Mouse (Mus musculus): ENCODE results near the gene Fam129c. TPM values are rescaled to one million over a fixed set of nuclear protein-coding genes. Genes with fewer than 3 reads are reported as not detected.
A peak's percentile ranks its signal among the peaks of the same experiment; 100 is the strongest.

The Fam129c gene
- total RNA-seq, 2 experiments from 2014 or later: 0.71 to 0.76 TPM

GRCm38 (mm10) chr8:71598841-71599240 lies 1.4 kb downstream of the Fam129c start:
- no peak for DNase-seq
- intact Hi-C loops (cut with DNase I): loop anchor here (5.0 kb wide), 1 partner anchor 33 kb away; no protein-coding TSS in a partner anchor

GRCm38 (mm10) chr8:71601939-71602665 lies 4.7 kb downstream of the Fam129c start:
- no peak for DNase-seq
- intact Hi-C loops (cut with DNase I): no loop called here

- intact Hi-C loops (cut with DNase I): no loop called here
- DNase-seq: peak; percentile 42
Measured at GRCm38 (mm10) chr8:71602666-71603334, 5.4 kb downstream of the Fam129c start.

DNA sequence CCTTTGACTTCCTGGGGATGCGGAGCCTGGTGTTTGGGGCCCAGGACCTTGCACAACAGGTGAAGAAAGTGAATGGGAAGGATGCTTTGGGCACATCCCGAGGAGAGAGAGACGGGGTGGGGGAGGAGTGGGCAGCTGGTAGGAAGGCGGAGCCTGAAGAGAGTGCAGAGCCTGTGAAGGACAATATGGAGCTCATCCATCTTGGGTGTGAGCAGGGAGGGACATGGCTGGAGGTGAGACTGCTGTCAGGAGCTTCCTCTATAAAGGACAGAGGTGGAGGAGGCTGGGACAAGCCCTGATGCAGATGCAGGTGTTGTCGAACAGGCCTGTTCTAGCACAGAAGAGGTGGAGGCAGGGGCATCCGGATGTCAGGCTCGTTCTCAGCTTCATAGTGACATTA lies 6.6 kb downstream of the Fam129c start:
- no peak for DNase-seq
- intact Hi-C loops (cut with DNase I): no loop called here

- peak; percentile 89 to 97 for DNase-seq
- intact Hi-C loops (cut with DNase I): no loop called here
Measured at GRCm38 (mm10) chr8:71610822-71611651, 13.6 kb downstream of the Fam129c start, which contains the start of gene Colgalt1. Colgalt1 (plus strand) TSS chr8:71610998.

GRCm38 (mm10) chr8:71612141-71612540 lies 14.7 kb downstream of the Fam129c start:
- intact Hi-C loops (cut with DNase I): no loop called here

GRCm38 (mm10) chr8:71613418-71613817 lies 16.0 kb downstream of the Fam129c start:
- DNase-seq: no peak
- intact Hi-C loops (cut with DNase I): no loop called here

More at GRCm38 (mm10) chr8:71612141-71612540, 14.7 kb downstream of the Fam129c start:
- no peak for DNase-seq

GRCm38 (mm10) chr8:71619786-71620185 lies 22.3 kb downstream of the Fam129c start:
- intact Hi-C loops (cut with DNase I): no loop called here
- peak; percentile 37 to 41 for DNase-seq

- intact Hi-C loops (cut with DNase I): no loop called here
- DNase-seq: no peak
Measured at GRCm38 (mm10) chr8:71625088-71625487, 27.6 kb downstream of the Fam129c start.

GRCm38 (mm10) chr8:71626753-71627152 lies 29.3 kb downstream of the Fam129c start:
- no peak for DNase-seq
- intact Hi-C loops (cut with DNase I): no loop called here

GRCm38 (mm10) chr8:71627265-71628099 lies 30.0 kb downstream of the Fam129c start:
- intact Hi-C loops (cut with DNase I): no loop called here
- no peak for DNase-seq

DNA sequence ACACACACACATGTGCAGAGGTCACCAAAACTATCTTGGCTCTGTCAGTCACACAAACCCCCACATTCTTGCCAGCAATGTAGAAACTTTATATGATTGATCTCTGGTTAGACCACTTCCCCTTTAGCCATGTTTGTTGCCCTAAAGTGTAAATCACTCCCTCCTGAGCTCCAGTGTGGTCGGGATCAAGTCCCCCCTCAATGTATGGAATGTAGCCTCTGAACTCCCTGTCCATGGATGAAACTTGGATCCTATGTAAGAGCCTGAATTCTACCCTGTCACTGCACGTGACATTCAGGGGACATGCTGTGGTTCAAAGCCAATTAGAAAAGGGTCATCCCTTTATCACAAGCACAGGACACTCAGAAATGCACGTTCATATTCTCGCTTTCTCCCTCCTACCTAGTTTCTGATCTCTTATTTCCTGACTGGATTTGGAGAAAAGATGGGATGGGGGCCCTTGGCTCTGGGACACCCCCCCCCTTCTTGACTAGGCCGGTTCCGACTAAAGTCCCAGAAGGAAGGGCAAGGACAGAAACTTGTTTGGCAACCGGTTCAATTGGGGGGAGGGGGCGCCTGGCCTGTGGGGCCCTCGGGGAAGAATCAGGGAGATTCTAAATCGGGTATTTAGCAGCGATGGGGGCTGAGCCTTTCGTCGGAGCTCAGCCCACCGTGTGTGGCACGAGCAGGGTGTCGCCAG lies 31.1 kb downstream of the Fam129c start:
- no peak for DNase-seq
- intact Hi-C loops (cut with DNase I): no loop called here

GRCm38 (mm10) chr8:71629096-71629697 lies 31.7 kb downstream of the Fam129c start:
- peak; percentile 89 to 94 for DNase-seq
- intact Hi-C loops (cut with DNase I): no loop called here

DNA sequence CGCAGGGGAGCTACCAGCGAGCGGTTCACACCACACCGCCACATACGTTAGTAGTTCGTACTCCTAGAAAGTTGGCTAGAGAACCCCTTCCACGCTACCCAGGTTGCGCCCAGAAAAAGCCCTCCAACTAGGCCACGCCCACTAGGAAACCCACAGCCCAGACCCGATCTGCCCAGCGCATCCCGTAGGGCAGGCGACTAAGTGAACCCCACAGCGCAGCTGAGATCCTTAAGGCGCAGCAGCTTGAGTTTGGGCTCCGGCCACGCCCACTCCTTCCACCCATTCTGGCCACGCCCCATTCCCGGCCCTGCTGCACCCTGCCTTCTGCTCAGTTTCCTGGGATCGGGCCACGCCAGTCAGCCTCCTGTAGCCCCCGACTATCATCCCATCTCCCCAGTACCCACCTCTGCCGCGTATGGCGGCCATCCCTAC lies 32.3 kb downstream of the Fam129c start:
- DNase-seq: no peak
- intact Hi-C loops (cut with DNase I): loop anchor here (5.0 kb wide), 1 partner anchor 32 kb away; the partner anchor contains the start of gene Fam129c

DNA sequence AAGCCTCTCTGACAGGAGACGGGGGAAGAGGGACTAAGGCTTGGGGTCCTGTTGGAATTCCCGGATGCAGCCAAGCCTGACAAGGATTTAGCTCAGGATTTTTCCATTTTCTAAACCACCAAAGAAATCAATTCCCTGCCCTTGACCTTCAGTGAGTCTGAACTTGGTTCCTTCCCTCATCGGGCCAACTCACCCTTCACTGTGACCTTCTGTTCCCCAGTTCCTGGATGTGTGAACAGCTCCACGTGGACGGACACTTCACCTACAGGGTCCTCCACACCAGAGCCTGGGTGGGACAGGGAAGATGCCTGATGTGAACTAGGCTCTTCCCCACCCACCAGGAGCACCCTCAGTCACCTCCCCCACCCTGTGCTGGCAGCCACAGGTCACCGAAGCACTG lies 33.3 kb downstream of the Fam129c start:
- intact Hi-C loops (cut with DNase I): loop anchor here (5.0 kb wide), 1 partner anchor 33 kb away; the partner anchor contains the start of gene Fam129c

DNA sequence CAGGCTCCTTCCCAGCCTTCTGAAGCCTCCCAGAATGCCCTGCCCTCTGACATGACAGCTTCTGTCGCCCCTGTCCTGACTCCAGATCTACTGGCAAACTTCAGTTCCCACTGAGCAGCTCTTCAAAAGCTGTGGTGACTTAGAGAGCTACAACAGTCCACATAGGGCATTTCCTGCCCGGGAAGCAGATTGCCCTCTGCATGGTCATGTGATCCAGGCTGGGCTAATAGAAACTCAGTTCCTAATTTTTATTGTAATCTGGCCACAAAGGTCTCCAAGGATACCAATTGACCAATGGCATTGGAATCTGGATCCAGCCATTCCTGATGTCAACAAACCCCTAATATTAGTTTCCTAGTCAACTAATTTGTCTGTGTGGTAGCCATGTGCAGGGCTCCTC lies 34.4 kb downstream of the Fam129c start:
- intact Hi-C loops (cut with DNase I): loop anchor here (2.0 to 5.0 kb wide), 2 partner anchors 35 to 73 kb away; partner anchors contain the start of genes Fam129c and Tmem221
- no peak for DNase-seq

More for the DNA sequence above, 33.3 kb downstream of the Fam129c start:
- DNase-seq: no peak

DNA sequence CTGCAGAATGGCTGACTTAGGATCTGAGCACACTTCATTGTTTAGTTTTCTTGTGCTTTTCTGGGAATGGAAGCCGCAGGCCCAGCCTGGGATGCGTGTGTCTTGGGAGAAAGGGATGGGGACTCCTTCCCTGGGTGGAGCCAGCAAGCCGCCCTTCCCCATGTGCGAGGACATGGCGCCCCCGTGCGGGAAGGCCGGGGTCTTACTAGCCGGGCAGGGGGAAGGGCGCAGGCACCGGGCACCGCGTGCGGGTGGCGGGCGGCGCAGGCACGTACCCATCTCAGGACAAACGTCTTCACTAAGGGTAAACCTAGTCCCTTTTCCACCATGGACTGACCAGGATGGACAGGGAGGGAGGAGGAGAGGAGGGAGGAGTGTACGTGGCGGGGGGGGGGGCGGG lies 35.7 kb downstream of the Fam129c start:
- DNase-seq: peak; percentile 54 to 55
- intact Hi-C loops (cut with DNase I): loop anchor here (2.0 to 5.0 kb wide), 2 partner anchors 36 to 74 kb away; partner anchors contain the start of genes Fam129c and Tmem221

- intact Hi-C loops (cut with DNase I): loop anchor here (2.0 to 5.0 kb wide), 2 partner anchors 37 to 75 kb away; partner anchors contain the start of genes Fam129c and Tmem221
- no peak for DNase-seq
Measured at GRCm38 (mm10) chr8:71633981-71634667, 36.7 kb downstream of the Fam129c start.

Data from gastrocnemius, postnatal 36 days (tissue).